Mouse (Mus musculus) lung, embryonic 14.5 days (tissue): ENCODE measurements around the gene Polr3h. TPM values are rescaled to one million over a fixed set of nuclear protein-coding genes. Genes with fewer than 3 reads are reported as not detected.

Experiments used
- ATAC-seq: fragments of 200-750 bp; cut with Nextera tagmentation; 2 replicates; pipeline ENCODE4 v1.8.0; 2017; ENCODE audit warnings: mild to moderate bottlenecking, moderate TSS enrichment, moderate library complexity; ENCODE audit not compliant: insufficient read depth
- DNase-seq: peaks from one replicate; pipeline ENCODE4 v3.0.0-alpha.2; 2015
- H3K27ac ChIP-seq: fragments of 300-500 bp; sonication (generic); 2 replicates; pipeline ENCODE4 v1.5.1; 2014; ENCODE audit warnings: low read depth, mild to moderate bottlenecking, moderate library complexity
- H3K27me3 ChIP-seq: fragments of 300-500 bp; sonication (generic); 2 replicates; pipeline ENCODE4 v1.6.1; 2014; ENCODE audit warnings: low read length, control low read depth; ENCODE audit not compliant: insufficient read depth
- H3K36me3 ChIP-seq: fragments of 300-500 bp; sonication (generic); 2 replicates; pipeline ENCODE4 v1.6.1; 2014; ENCODE audit warnings: control low read depth; ENCODE audit not compliant: insufficient read depth
- H3K4me1 ChIP-seq: fragments of 300-500 bp; sonication (generic); 2 replicates; pipeline ENCODE4 v1.6.1; 2014; ENCODE audit warnings: antibody characterized with exemption, control low read depth; ENCODE audit not compliant: insufficient read depth
- H3K4me2 ChIP-seq: fragments of 300-500 bp; sonication (generic); 2 replicates; pipeline ENCODE4 v1.6.1; 2014; ENCODE audit warnings: mild to moderate bottlenecking
- H3K4me3 ChIP-seq: fragments of 300-500 bp; sonication (generic); 2 replicates; pipeline ENCODE4 v1.5.1; 2014; ENCODE audit warnings: low read depth, low read length
- H3K9ac ChIP-seq: fragments of 300-500 bp; sonication (generic); 2 replicates; pipeline ENCODE4 v1.6.1; 2014
- H3K9me3 ChIP-seq: fragments of 300-500 bp; sonication (generic); 2 replicates; pipeline ENCODE4 v1.6.1; 2016; ENCODE audit warnings: low read depth, low read length, control low read depth
- CTCF ChIP-seq: IDR thresholded peaks from 2 replicates; pipeline ENCODE4 v1.5.1; 2016; ENCODE audit warnings: antibody characterized with exemption, low read depth
- WGBS: fragments of 180-500 bp; shearing (Covaris S2); extraction: QIAGEN DNeasy Blood & Tissue Kit; methylation state at CpG from one replicate; pipeline ENCODE4 v1.1.7; 2014; 5-methylcytosine and 5-hydroxymethylcytosine counted together
- polyA plus RNA-seq: library from polyadenylated mRNA; unstranded; fragments of >200 nt; fragmentation: Nextera tagmentation; extraction: Ambion mirVana; gene quantifications from 2 replicates; pipeline ENCODE4 v1.2.1, GENCODE M21; 2014

Polr3h gene
- polyA plus RNA-seq, 1 experiment from 2014 or later, result 74.4 TPM

- ATAC-seq, result no peak
- peak; percentile 58 for DNase-seq
- 27% methylated on average over 2 of the region's 2 CpGs for WGBS
- Histone ChIP-seq H3K9ac (no peak overlapping the region), H3K27ac (no peak overlapping the region), H3K4me3 (no peak overlapping the region), H3K27me3 (no peaks in the 10 kb centered on the region), H3K9me3 (no peaks in the 10 kb centered on the region), H3K36me3 (no peaks in the 10 kb centered on the region), H3K4me2 (peak overlapping the region; percentile 70; the same call in 1 of the 2 replicates), H3K4me1 (peaks cover 12% of the 10 kb centered on the region)
- peak; percentile 74 for TF ChIP-seq CTCF
Observed at GRCm38 (mm10) chr15:81938246-81938645, 12.2 kb upstream of the Polr3h start.

GRCm38 (mm10) chr15:81937098-81937972 is 11.3 kb upstream of the Polr3h start:
- 9% methylated on average over 19 of the region's 19 CpGs for WGBS
- Histone ChIP-seq H3K9me3 (no peaks in the 10 kb centered on the region), H3K4me3 (peak overlapping the region; percentile 43), H3K27ac (peak overlapping the region; percentile 59), H3K27me3 (no peaks in the 10 kb centered on the region), H3K4me1 (peaks cover 12% of the 10 kb centered on the region), H3K4me2 (peak overlapping the region; percentile 70), H3K36me3 (no peaks in the 10 kb centered on the region), H3K9ac (peak overlapping the region; percentile 52)
- DNase-seq (peak; percentile 54), ATAC-seq (peak; percentile 33; the same call in 1 of the 2 replicates)
- TF ChIP-seq CTCF, result no peak

GRCm38 (mm10) chr15:81936679-81937078 is 10.6 kb upstream of the Polr3h start, which contains the start of gene Csdc2:
Csdc2 (plus strand) TSS chr15:81936759.
- Histone ChIP-seq H3K4me1 (peaks cover 12% of the 10 kb centered on the region), H3K4me2 (peak within 1 kb of the TSS; percentile 70), H3K27me3 (no peaks in the 10 kb centered on the region), H3K27ac (peak within 1 kb of the TSS; percentile 59), H3K4me3 (peak within 1 kb of the TSS; percentile 43), H3K36me3 (no peaks in the 10 kb centered on the region), H3K9me3 (no peaks in the 10 kb centered on the region), H3K9ac (peak within 1 kb of the TSS; percentile 52)
- DNase-seq (peak; percentile 76), ATAC-seq (peak; percentile 74)
- peak; percentile 43 for TF ChIP-seq CTCF
- WGBS, result under 1% methylated on average over 12 of the region's 12 CpGs

DNA sequence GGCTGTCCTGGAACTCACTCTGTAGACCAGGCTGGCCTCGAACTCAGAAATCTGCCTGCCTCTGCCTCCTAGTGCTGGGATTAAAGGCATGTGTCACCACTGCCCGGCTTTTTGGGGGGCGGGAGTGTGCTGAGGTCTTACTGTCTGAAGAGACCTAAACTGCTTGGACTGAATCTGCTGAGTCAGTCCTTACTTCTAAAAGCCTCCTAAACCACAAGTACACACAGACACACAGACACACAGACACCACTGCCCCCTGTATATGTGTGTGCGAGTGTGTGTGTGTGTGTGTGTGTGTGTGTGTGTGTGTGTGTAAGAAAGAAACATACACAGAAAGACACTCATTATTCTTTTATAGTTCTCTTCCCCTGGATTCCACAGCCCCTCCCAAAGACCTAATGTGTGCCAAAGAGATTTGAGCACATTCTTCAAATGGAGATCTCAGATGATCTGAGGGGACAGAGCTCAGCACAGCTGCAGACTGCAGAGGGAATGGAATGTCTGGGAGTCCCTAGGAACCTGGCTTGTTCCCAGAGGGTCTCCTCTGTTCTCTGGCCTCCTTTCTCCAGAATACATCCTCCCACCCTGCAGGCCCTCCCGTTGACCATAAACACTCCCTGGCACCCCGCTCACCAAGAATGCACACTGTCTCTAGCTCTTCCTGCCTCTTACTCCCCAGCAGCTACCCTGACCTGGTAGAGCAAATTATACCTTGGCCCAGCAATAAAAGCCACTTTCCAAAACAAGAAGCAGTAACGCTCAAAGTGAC is 10.0 kb upstream of the Polr3h start:
- WGBS, result 47% methylated on average over 7 of the region's 7 CpGs
- Histone ChIP-seq H3K4me1 (peaks cover 12% of the 10 kb centered on the region), H3K36me3 (no peaks in the 10 kb centered on the region), H3K4me3 (peak overlapping the region; percentile 43), H3K27me3 (no peaks in the 10 kb centered on the region), H3K4me2 (peak overlapping the region; percentile 70), H3K27ac (peak overlapping the region; percentile 59), H3K9me3 (no peaks in the 10 kb centered on the region), H3K9ac (peak overlapping the region; percentile 52)
- TF ChIP-seq CTCF, result no peak
- peak; percentile 58 for DNase-seq
- peak; percentile 55 for ATAC-seq

DNA sequence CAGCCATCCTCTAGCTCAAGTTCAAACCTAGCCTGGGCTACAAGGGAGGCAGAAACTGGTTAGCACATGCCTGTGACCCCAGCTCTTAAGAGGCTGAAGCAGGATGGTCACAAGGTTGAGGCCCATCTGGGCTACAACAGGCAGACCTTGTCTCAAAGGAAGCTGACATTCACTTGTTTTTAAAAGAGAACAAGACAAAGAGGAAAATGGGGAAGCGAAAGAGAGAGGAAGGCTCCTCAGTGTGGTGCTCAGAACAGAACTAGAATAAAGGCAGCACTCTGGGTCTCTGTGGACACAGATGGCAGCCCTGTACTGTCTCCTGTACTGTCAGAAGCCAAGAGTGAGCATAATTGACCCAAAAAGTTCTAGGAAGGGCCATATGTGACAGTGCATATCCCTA is 7.9 kb upstream of the Polr3h start:
- TF ChIP-seq CTCF, result no peak
- H3K27me3 ChIP-seq, result no peaks in the 10 kb centered on the region
- no peak overlapping the region for H3K4me2 ChIP-seq
- no peak for ATAC-seq
- no peaks in the 10 kb centered on the region for H3K9me3 ChIP-seq
- no peak overlapping the region for H3K9ac ChIP-seq
- no peak overlapping the region for H3K27ac ChIP-seq
- H3K36me3 ChIP-seq, result no peaks in the 10 kb centered on the region
- WGBS, result 88% methylated on average over 1 of the region's 1 CpGs
- no peak for DNase-seq
- no peak overlapping the region for H3K4me3 ChIP-seq
- H3K4me1 ChIP-seq, result peaks cover 12% of the 10 kb centered on the region

GRCm38 (mm10) chr15:81932951-81933470 is 7.0 kb upstream of the Polr3h start:
- no peak for ATAC-seq
- H3K36me3 ChIP-seq, result no peaks in the 10 kb centered on the region
- WGBS, result 21% methylated on average over 12 of the region's 12 CpGs
- no peaks in the 10 kb centered on the region for H3K27me3 ChIP-seq
- no peaks in the 10 kb centered on the region for H3K9me3 ChIP-seq
- no peak for DNase-seq
- no peak overlapping the region for H3K4me2 ChIP-seq
- TF ChIP-seq CTCF, result no peak
- H3K9ac ChIP-seq, result no peak overlapping the region
- H3K4me1 ChIP-seq, result peaks cover 10% of the 10 kb centered on the region
- no peak overlapping the region for H3K4me3 ChIP-seq
- H3K27ac ChIP-seq, result no peak overlapping the region
